Comparison of ENCODE assay signal across 26 mouse cellular contexts in genomic region chr5:66613725-66614124, GRCm38 (mm10). TPM values are rescaled to one million over a fixed set of nuclear protein-coding genes. Genes with fewer than 3 reads are reported as not detected.
DNase-seq lines count a peak whose midpoint lies in the region; ATAC-seq lines count a peak whose summit lies in the region.
"Had no signal": no experiment of that assay in that cellular context is flagged by ENCODE, and none has a peak within 500 bp of the region (broad histone marks: within the 10 kb centered on the region; RNA-seq: fewer than 3 reads in every experiment).

No protein-coding gene starts in this region.

- no peak overlapping the region for H3K9ac ChIP-seq in heart, embryonic 13.5 days
- no peak overlapping the region for H3K9ac ChIP-seq in kidney, embryonic 14.5 days (ENCODE audit: low read depth, low read length)
- H3K9ac ChIP-seq in neural tube, embryonic 13.5 days, result no peak overlapping the region
- H3K9ac ChIP-seq in forebrain, embryonic 14.5 days (ENCODE audit: low read length), result no peak overlapping the region
- H3K9ac ChIP-seq: liver, postnatal 0 days; midbrain, embryonic 13.5 days had no signal

- H3K4me1 ChIP-seq in heart, embryonic 13.5 days, result peaks cover 74% of the 10 kb centered on the region
- peaks cover 69% of the 10 kb centered on the region for H3K4me1 ChIP-seq in heart, embryonic 10.5 days
- peaks cover 52% of the 10 kb centered on the region for H3K4me1 ChIP-seq in kidney, embryonic 14.5 days (ENCODE audit: control insufficient read depth, insufficient read depth, low read length)
- H3K4me1 ChIP-seq in neural tube, embryonic 13.5 days (replicated peaks), result peaks cover 84% of the 10 kb centered on the region
- H3K4me1 ChIP-seq in forebrain, embryonic 14.5 days (ENCODE audit: control insufficient read depth, insufficient read depth, low read length), result peaks cover 8% of the 10 kb centered on the region

- no peak for ATAC-seq in heart, embryonic 13.5 days (ENCODE audit: extremely low read depth, insufficient number of reproducible peaks, low FRiP score, low TSS enrichment)
- ATAC-seq in kidney, embryonic 14.5 days (ENCODE audit: low FRiP score, low TSS enrichment), result no peak
- ATAC-seq in neural tube, embryonic 13.5 days (ENCODE audit: low read depth), result no peak
- no peak for ATAC-seq in forebrain, embryonic 14.5 days
- ATAC-seq: forebrain, embryonic 16.5 days; intestine, postnatal 0 days; liver, postnatal 0 days; midbrain, embryonic 13.5 days had no signal

- no peak overlapping the region for H3K4me3 ChIP-seq in heart, embryonic 13.5 days
- no peak overlapping the region for H3K4me3 ChIP-seq in heart, embryonic 10.5 days
- H3K4me3 ChIP-seq in kidney, embryonic 14.5 days (ENCODE audit: low read length), result no peak overlapping the region
- H3K4me3 ChIP-seq in neural tube, embryonic 13.5 days, result no peak overlapping the region
- H3K4me3 ChIP-seq in forebrain, embryonic 14.5 days (ENCODE audit: low read depth, low read length), result no peak overlapping the region
- H3K4me3 ChIP-seq: embryonic facial prominence, embryonic 10.5 days; heart, embryonic 12.5 days; megakaryocyte, embryonic 14.5 days; midbrain, embryonic 13.5 days had no signal

- WGBS in heart, embryonic 13.5 days, result 36% methylated on average over 3 of the region's 3 CpGs
- WGBS in heart, embryonic 10.5 days, result 56% methylated on average over 3 of the region's 3 CpGs
- WGBS in kidney, embryonic 14.5 days, result 21% methylated on average over 3 of the region's 3 CpGs
- 52% methylated on average over 3 of the region's 3 CpGs for WGBS in neural tube, embryonic 13.5 days
- 80% methylated on average over 3 of the region's 3 CpGs for WGBS in forebrain, embryonic 14.5 days

- H3K27ac ChIP-seq in heart, embryonic 13.5 days (replicated peaks), result peak overlapping the region; percentile 33; the same call in 1 of the 2 replicates
- no peak overlapping the region for H3K27ac ChIP-seq in heart, embryonic 10.5 days
- H3K27ac ChIP-seq in kidney, embryonic 14.5 days (ENCODE audit: low read depth, low read length), result peak overlapping the region; percentile 3; the same call in 1 of the 2 replicates
- peak overlapping the region; percentile 61 for H3K27ac ChIP-seq in neural tube, embryonic 13.5 days (replicated peaks)
- no peak overlapping the region for H3K27ac ChIP-seq in forebrain, embryonic 14.5 days (ENCODE audit: low read depth, low read length)
- H3K27ac ChIP-seq: midbrain, embryonic 13.5 days had no signal

- no peaks in the 10 kb centered on the region for H3K27me3 ChIP-seq in heart, embryonic 13.5 days (replicated peaks)
- H3K27me3 ChIP-seq in heart, embryonic 10.5 days (ENCODE audit: insufficient read depth, poor library complexity, severe bottlenecking), result no peaks in the 10 kb centered on the region
- H3K27me3 ChIP-seq in kidney, embryonic 14.5 days (ENCODE audit: control insufficient read depth, insufficient read depth, low read length), result no peaks in the 10 kb centered on the region
- H3K27me3 ChIP-seq in neural tube, embryonic 13.5 days, result no peaks in the 10 kb centered on the region
- H3K27me3 ChIP-seq in forebrain, embryonic 14.5 days (replicated peaks; ENCODE audit: control insufficient read depth, insufficient read depth, low read length), result no peaks in the 10 kb centered on the region
- H3K27me3 ChIP-seq: CH12.LX; heart, embryonic 12.5 days; midbrain, embryonic 13.5 days; Patski had no signal

- no peaks in the 10 kb centered on the region for H3K9me3 ChIP-seq in heart, embryonic 13.5 days
- H3K9me3 ChIP-seq in heart, embryonic 10.5 days, result no peaks in the 10 kb centered on the region
- H3K9me3 ChIP-seq in kidney, embryonic 14.5 days (ENCODE audit: control insufficient read depth, low read length), result no peaks in the 10 kb centered on the region
- H3K9me3 ChIP-seq in neural tube, embryonic 13.5 days, result no peaks in the 10 kb centered on the region
- H3K9me3 ChIP-seq in forebrain, embryonic 14.5 days (replicated peaks; ENCODE audit: control insufficient read depth, low read length), result no peaks in the 10 kb centered on the region
- H3K9me3 ChIP-seq: embryonic facial prominence, embryonic 10.5 days; heart, embryonic 12.5 days; midbrain, embryonic 13.5 days had no signal

- H3K4me2 ChIP-seq in heart, embryonic 13.5 days, result no peak overlapping the region; the same call in 1 of the 2 replicates
- no peak overlapping the region for H3K4me2 ChIP-seq in kidney, embryonic 14.5 days (replicated peaks; ENCODE audit: low read depth, low read length)
- H3K4me2 ChIP-seq in neural tube, embryonic 13.5 days, result 0 out of 2 replicates have a peak overlapping the region, but pooled peaks have one; percentile 11
- no peak overlapping the region for H3K4me2 ChIP-seq in forebrain, embryonic 14.5 days (ENCODE audit: low read length)
- H3K4me2 ChIP-seq: heart, embryonic 12.5 days; liver, embryonic 11.5 days; midbrain, embryonic 13.5 days had no signal

- no peaks in the 10 kb centered on the region for H3K36me3 ChIP-seq in heart, embryonic 13.5 days
- H3K36me3 ChIP-seq in heart, embryonic 10.5 days, result no peaks in the 10 kb centered on the region
- no peaks in the 10 kb centered on the region for H3K36me3 ChIP-seq in kidney, embryonic 14.5 days (ENCODE audit: control insufficient read depth, insufficient read depth, low read length)
- H3K36me3 ChIP-seq in neural tube, embryonic 13.5 days, result no peaks in the 10 kb centered on the region
- no peaks in the 10 kb centered on the region for H3K36me3 ChIP-seq in forebrain, embryonic 14.5 days (ENCODE audit: control insufficient read depth, insufficient read depth, low read length)
- H3K36me3 ChIP-seq: embryonic facial prominence, embryonic 10.5 days; G1E; heart, embryonic 12.5 days; midbrain, embryonic 13.5 days had no signal

- no peak for DNase-seq in heart, embryonic 10.5 days (ENCODE audit: low spot score)
- DNase-seq in kidney, adult 11 months, result no peak
- no peak for DNase-seq in neural tube, embryonic 10.5 days (ENCODE audit: extremely low spot score, low spot score)
- no peak for DNase-seq in forebrain, embryonic 14.5 days (ENCODE audit: low spot score)
- DNase-seq: B cell, adult 2 months; cerebellum, adult 11-12 months; heart, postnatal 4 days; left cerebral cortex, postnatal 4 days; liver, postnatal 0 days; lung, postnatal 36 days; right cerebral cortex, adult 18-20 months; right cerebral cortex, postnatal 4 days; thymus, postnatal 25 days had no signal

RNA-seq across cellular contexts. Expression of gene Apbb2, which starts 4.9 kb away (rescaled TPM):
- 26.1 and 29.3 TPM in 2 replicates for polyA plus RNA-seq in heart, embryonic 13.5 days (2015; fragmentation: Nextera tagmentation; extraction: Ambion mirVana)
- polyA plus RNA-seq in heart, embryonic 10.5 days (2016; fragmentation: Nextera tagmentation; extraction: Ambion mirVana), result 25.1 and 28.9 TPM in 2 replicates
- 39.3 and 55.9 TPM in 2 replicates for polyA plus RNA-seq in kidney, embryonic 14.5 days (2014; fragmentation: Nextera tagmentation; extraction: Ambion mirVana)
- polyA plus RNA-seq in neural tube, embryonic 13.5 days (2015; fragmentation: Nextera tagmentation; extraction: Ambion mirVana), result 108 and 123 TPM in 2 replicates
- 60.6 and 75.0 TPM in 2 replicates for polyA plus RNA-seq in forebrain, embryonic 14.5 days (2014; fragmentation: Nextera tagmentation; extraction: Ambion mirVana)
- polyA plus RNA-seq: G1E had no signal

Comparison
In these comparisons a context has a peak if more than half of its experiments do, and no peak if none do; other contexts are left out.
1. H3K27ac ChIP-seq: peak in heart, embryonic 13.5 days (single experiment), kidney, embryonic 14.5 days (single experiment) and neural tube, embryonic 13.5 days (single experiment); none in heart, embryonic 10.5 days (single experiment) and forebrain, embryonic 14.5 days (single experiment).